Mouse (Mus musculus): ENCODE data around the gene 2610528A11Rik.
A peak's percentile ranks its signal among the peaks of the same experiment; 100 is the strongest.
"Not testable (repeated sequence)": the region's sequence is repeated elsewhere in the genome, so short reads cannot be mapped to it uniquely, and the experiment has no call there.

The 2610528A11Rik gene

GRCm38 (mm10) chr14:37113922-37114321 lies at the start of gene 2610528A11Rik:
Gene 2610528A11Rik, minus strand, starts transcription at chr14:37114022.
- no peak for DNase-seq

GRCm38 (mm10) chr14:37163277-37163956 lies 49.6 kb upstream of the 2610528A11Rik start:
- no peak for DNase-seq

- no peak for DNase-seq
These were observed 40.6 kb upstream of the 2610528A11Rik start for GRCm38 (mm10) chr14:37154391-37154790.

GRCm38 (mm10) chr14:37139051-37139710 lies 25.4 kb upstream of the 2610528A11Rik start:
- DNase-seq, result peak; percentile 42

GRCm38 (mm10) chr14:37137596-37137995 lies 23.8 kb upstream of the 2610528A11Rik start:
- not testable (repeated sequence) for DNase-seq

- no peak for DNase-seq
These were observed 22.3 kb upstream of the 2610528A11Rik start for GRCm38 (mm10) chr14:37136110-37136509.

GRCm38 (mm10) chr14:37135671-37136070 lies 21.8 kb upstream of the 2610528A11Rik start:
- DNase-seq, result no peak

- peak; percentile 99 for DNase-seq
These were observed 21.3 kb upstream of the 2610528A11Rik start, which contains the start of gene Ghitm for GRCm38 (mm10) chr14:37135127-37135593. Gene Ghitm, minus strand, starts transcription at chr14:37135272.

- DNase-seq, result peak; percentile 36
These were observed 20.7 kb upstream of the 2610528A11Rik start for GRCm38 (mm10) chr14:37134304-37135126.

GRCm38 (mm10) chr14:37127652-37128051 lies 13.8 kb upstream of the 2610528A11Rik start:
- no peak for DNase-seq

GRCm38 (mm10) chr14:37119233-37119632 lies 5.4 kb upstream of the 2610528A11Rik start:
- DNase-seq, result no peak

- DNase-seq, result no peak
These were observed 891 bp downstream of the 2610528A11Rik start for GRCm38 (mm10) chr14:37112931-37113330.

GRCm38 (mm10) chr14:37111371-37111770 lies 2.5 kb downstream of the 2610528A11Rik start:
- no peak for DNase-seq

GRCm38 (mm10) chr14:37110456-37110855 lies 3.4 kb downstream of the 2610528A11Rik start:
- DNase-seq, result no peak

GRCm38 (mm10) chr14:37109975-37110374 lies 3.8 kb downstream of the 2610528A11Rik start:
- DNase-seq, result no peak

GRCm38 (mm10) chr14:37109460-37109859 lies 4.4 kb downstream of the 2610528A11Rik start:
- DNase-seq, result no peak

- no peak for DNase-seq
These were observed 8.0 kb downstream of the 2610528A11Rik start for GRCm38 (mm10) chr14:37105846-37106245.

- DNase-seq, result no peak
These were observed 9.1 kb downstream of the 2610528A11Rik start for GRCm38 (mm10) chr14:37104747-37105146.

GRCm38 (mm10) chr14:37102484-37102883 lies 11.3 kb downstream of the 2610528A11Rik start:
- DNase-seq, result no peak

GRCm38 (mm10) chr14:37101531-37101930 lies 12.3 kb downstream of the 2610528A11Rik start:
- no peak for DNase-seq

- DNase-seq, result no peak
These were observed 15.8 kb downstream of the 2610528A11Rik start, which contains the start of gene Cdhr1 for GRCm38 (mm10) chr14:37097956-37098530. Gene Cdhr1, minus strand, starts transcription at chr14:37098347.

GRCm38 (mm10) chr14:37095556-37095955 lies 18.3 kb downstream of the 2610528A11Rik start:
- DNase-seq, result no peak

GRCm38 (mm10) chr14:37094436-37094835 lies 19.4 kb downstream of the 2610528A11Rik start:
- no peak for DNase-seq

Data from kidney, adult 11 months (tissue).